In genomic region chr17:57275111-57275996, GRCm38 (mm10) we compare ENCODE assay signal across 8 mouse cellular contexts. TPM values are rescaled to one million over a fixed set of nuclear protein-coding genes. Genes with fewer than 3 reads are reported as not detected.
DNase-seq lines count a peak whose midpoint lies in the region; ATAC-seq and TF ChIP-seq lines count a peak whose summit lies in the region.

No protein-coding gene starts in this region.

- H3K27ac ChIP-seq in gastrocnemius, adult 2 months, result peak overlapping the region; percentile 99
- no peak overlapping the region for H3K27ac ChIP-seq in hindbrain, embryonic 16.5 days (ENCODE audit: low read depth, low read length)
- peak overlapping the region; percentile 80 for H3K27ac ChIP-seq in left cerebral cortex, adult 2 months

- no peaks in the 10 kb centered on the region for H3K9me3 ChIP-seq in hindbrain, embryonic 16.5 days (ENCODE audit: control insufficient read depth, low read length)

- peaks cover 2% of the 10 kb centered on the region; the same call in 1 of the 2 replicates for H3K27me3 ChIP-seq in hindbrain, embryonic 16.5 days (replicated peaks; ENCODE audit: control insufficient read depth, insufficient read depth, low read length)

- peak; percentile 90 for DNase-seq in T-cell, adult 2 months (ENCODE audit: low spot score)
- DNase-seq in cerebellum, postnatal 14 days, result peak; percentile 87 to 88
- peak; percentile 97 for DNase-seq in gastrocnemius, adult 2 months
- peak; percentile 60 to 62 for DNase-seq in left cerebral cortex, adult 2 months (ENCODE audit: extremely low spot score in 1 of 2, low spot score in 2 of 2)
- DNase-seq in right cerebral cortex, adult 18-20 months, result peak; percentile 68
- DNase-seq in urinary bladder, postnatal 10 days (ENCODE audit: low spot score), result peak; percentile 76

- intact Hi-C loops in gastrocnemius, adult 2 months (cut with DNase I), result loop anchor here (1.0 to 10.0 kb wide), 4 partner anchors 26 to 1241 kb away; partner anchors contain the start of genes Crb3, Rfx2, Sh3gl1 and Slc25a23
- intact Hi-C loops in left cerebral cortex, adult 2 months (cut with DNase I), result loop anchor here (1.0 kb wide), 1 partner anchor 27 kb away; the partner anchor contains the start of gene Gpr108

- no peak for TF ChIP-seq CTCF in gastrocnemius, adult 2 months (IDR thresholded peaks at IDR 0.05)
- no peak for TF ChIP-seq CTCF in left cerebral cortex, adult 2 months (IDR thresholded peaks at IDR 0.05)

- peak overlapping the region; percentile 67 for H3K9ac ChIP-seq in hindbrain, embryonic 16.5 days (ENCODE audit: low read depth, low read length)

- 1% methylated on average over 40 of the region's 53 CpGs for WGBS in hindbrain, embryonic 16.5 days

- peak overlapping the region; percentile 93 for H3K4me3 ChIP-seq in gastrocnemius, adult 2 months
- peak overlapping the region; percentile 57 for H3K4me3 ChIP-seq in hindbrain, embryonic 16.5 days (ENCODE audit: low read length)
- H3K4me3 ChIP-seq in left cerebral cortex, adult 2 months, result peak overlapping the region; percentile 49

- ATAC-seq in hindbrain, embryonic 16.5 days, result peak; percentile 80
- peak; percentile 61 for ATAC-seq in megakaryocyte, adult 5-6 weeks (ENCODE audit: poor library complexity, severe bottlenecking)

- H3K4me1 ChIP-seq in hindbrain, embryonic 16.5 days (ENCODE audit: control insufficient read depth, insufficient read depth, low read depth, low read length), result peaks cover 10% of the 10 kb centered on the region

- H3K36me3 ChIP-seq in hindbrain, embryonic 16.5 days (ENCODE audit: control insufficient read depth, insufficient read depth, low read length), result no peaks in the 10 kb centered on the region

- peak overlapping the region; percentile 61 for H3K4me2 ChIP-seq in hindbrain, embryonic 16.5 days (ENCODE audit: low read length)

RNA-seq across cellular contexts. Expression of gene Vav1, which starts 3.5 kb away (rescaled TPM):
- under 1 TPM; 0.46 to 0.56 TPM for total RNA-seq in gastrocnemius, adult 2 months (2021)
- polyA plus RNA-seq in hindbrain, embryonic 16.5 days (2015; fragmentation: Nextera tagmentation; extraction: Ambion mirVana), result 1.4 and 1.7 TPM in 2 replicates
- total RNA-seq in left cerebral cortex, adult 2 months (2021), result 1 to 10 TPM; 3.1 to 3.5 TPM
- total RNA-seq in megakaryocyte, adult 5-6 weeks (2015), result 84.7 and 92.2 TPM in 2 replicates
- 307 and 321 TPM in 2 replicates for total RNA-seq in megakaryocyte, adult 5-6 weeks (2017)

RNA-seq across cellular contexts. Expression of gene Trip10, which starts 26.1 kb away (rescaled TPM):
- total RNA-seq in gastrocnemius, adult 2 months (2021), result 100 to 1,000 TPM; 170 to 176 TPM
- 10.1 and 11.6 TPM in 2 replicates for polyA plus RNA-seq in hindbrain, embryonic 16.5 days (2015; fragmentation: Nextera tagmentation; extraction: Ambion mirVana)
- total RNA-seq in left cerebral cortex, adult 2 months (2021), result 10 to 100 TPM in 1 of 2 experiments, 1 to 10 TPM in 1; 9.9 to 10.5 TPM
- 3.6 and 5.4 TPM in 2 replicates for total RNA-seq in megakaryocyte, adult 5-6 weeks (2015)
- total RNA-seq in megakaryocyte, adult 5-6 weeks (2017), result 9.0 and 9.4 TPM in 2 replicates

RNA-seq across cellular contexts. Expression of gene Gpr108, which starts 27.1 kb away (rescaled TPM):
- total RNA-seq in gastrocnemius, adult 2 months (2021), result 10 to 100 TPM; 24.0 to 24.4 TPM
- polyA plus RNA-seq in hindbrain, embryonic 16.5 days (2015; fragmentation: Nextera tagmentation; extraction: Ambion mirVana), result 22.8 and 24.2 TPM in 2 replicates
- total RNA-seq in left cerebral cortex, adult 2 months (2021), result 10 to 100 TPM; 24.4 to 24.7 TPM
- 36.6 and 39.1 TPM in 2 replicates for total RNA-seq in megakaryocyte, adult 5-6 weeks (2015)
- total RNA-seq in megakaryocyte, adult 5-6 weeks (2017), result 36.6 and 37.7 TPM in 2 replicates

RNA-seq across cellular contexts. Expression of gene C3, which starts 47.4 kb away (rescaled TPM):
- 10 to 100 TPM; 10.3 to 24.5 TPM for total RNA-seq in gastrocnemius, adult 2 months (2021)
- 2.1 TPM in 2 replicates for polyA plus RNA-seq in hindbrain, embryonic 16.5 days (2015; fragmentation: Nextera tagmentation; extraction: Ambion mirVana)
- under 1 TPM; 0.29 to 0.42 TPM for total RNA-seq in left cerebral cortex, adult 2 months (2021)
- 699 and 776 TPM in 2 replicates for total RNA-seq in megakaryocyte, adult 5-6 weeks (2015)
- 1,145 and 1,156 TPM in 2 replicates for total RNA-seq in megakaryocyte, adult 5-6 weeks (2017)

Comparison
In these comparisons a context has a peak if more than half of its experiments do, and no peak if none do; other contexts are left out.
1. RNA of gene Vav1, which starts 3.5 kb away (total RNA-seq): 84.7 to 321 TPM in megakaryocyte, adult 5-6 weeks; 3.1 to 3.5 TPM in left cerebral cortex, adult 2 months and 0.46 to 0.56 TPM in gastrocnemius, adult 2 months; every median in the first group is over 10 times any median in the second.
2. RNA of gene Trip10, which starts 26.1 kb away (total RNA-seq): 170 to 176 TPM in gastrocnemius, adult 2 months; 9.9 to 10.5 TPM in left cerebral cortex, adult 2 months and 3.6 to 9.4 TPM in megakaryocyte, adult 5-6 weeks; every median in the first group is over 10 times any median in the second.
3. Peak in every context shown above with its lines, with median percentiles within 50 percentile points of each other: DNase-seq and H3K4me3 ChIP-seq.